Mouse (Mus musculus) large intestine, adult 2 months (tissue): ENCODE data around the gene Lrrc75a. TPM values are rescaled to one million over a fixed set of nuclear protein-coding genes. Genes with fewer than 3 reads are reported as not detected.
"Not testable (repeated sequence)": the region's sequence is repeated elsewhere in the genome, so short reads cannot be mapped to it uniquely, and the experiment has no call there.

Experiments used
- DNase-seq: peaks from one replicate; pipeline ENCODE4 v3.0.0-alpha.2; 2012; ENCODE audit warnings: low read depth, low spot score
- WGBS: fragments of 180-500 bp; shearing (Covaris S2); methylation state at CpG from one replicate; pipeline ENCODE4 v1.1.7; 2018; 5-methylcytosine and 5-hydroxymethylcytosine counted together
- polyA plus RNA-seq: library from polyadenylated mRNA; depleted of rRNA; stranded (reverse); fragments of >200 nt; gene quantifications from 2 replicates; pipeline ENCODE4 v1.2.3, GENCODE M21; 2012; rRNA removed

Gene Lrrc75a
- polyA plus RNA-seq: 72.9 and 87.9 TPM in 2 replicates

- no peak for DNase-seq
- 1% methylated on average over 69 of the region's 86 CpGs for WGBS
Measured at GRCm38 (mm10) chr11:62647661-62648590, at the start of gene Lrrc75a. Gene Lrrc75a, minus strand, starts transcription at chr11:62648523.

DNA sequence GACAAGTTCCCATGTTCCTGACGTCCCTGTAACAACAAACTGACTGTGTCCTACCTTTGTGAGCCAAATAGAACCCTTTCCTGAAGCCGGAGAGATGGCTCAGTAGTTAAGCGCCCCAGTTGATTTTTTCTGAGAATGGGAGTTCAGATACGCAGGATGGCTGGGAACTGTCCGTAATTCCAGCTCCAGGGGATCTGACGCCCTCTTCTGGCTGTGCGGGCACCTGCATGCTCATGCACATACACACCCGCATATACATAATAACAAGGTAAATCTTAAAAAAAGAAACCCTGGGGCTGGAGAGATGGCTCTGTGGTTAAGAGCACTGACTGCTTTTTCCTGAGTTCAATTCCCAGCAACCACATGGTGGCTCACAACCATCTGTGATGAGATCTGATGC, 46.8 kb upstream of the Lrrc75a start:
- no peak for DNase-seq
- 94% methylated on average over 8 of the region's 8 CpGs for WGBS

DNA sequence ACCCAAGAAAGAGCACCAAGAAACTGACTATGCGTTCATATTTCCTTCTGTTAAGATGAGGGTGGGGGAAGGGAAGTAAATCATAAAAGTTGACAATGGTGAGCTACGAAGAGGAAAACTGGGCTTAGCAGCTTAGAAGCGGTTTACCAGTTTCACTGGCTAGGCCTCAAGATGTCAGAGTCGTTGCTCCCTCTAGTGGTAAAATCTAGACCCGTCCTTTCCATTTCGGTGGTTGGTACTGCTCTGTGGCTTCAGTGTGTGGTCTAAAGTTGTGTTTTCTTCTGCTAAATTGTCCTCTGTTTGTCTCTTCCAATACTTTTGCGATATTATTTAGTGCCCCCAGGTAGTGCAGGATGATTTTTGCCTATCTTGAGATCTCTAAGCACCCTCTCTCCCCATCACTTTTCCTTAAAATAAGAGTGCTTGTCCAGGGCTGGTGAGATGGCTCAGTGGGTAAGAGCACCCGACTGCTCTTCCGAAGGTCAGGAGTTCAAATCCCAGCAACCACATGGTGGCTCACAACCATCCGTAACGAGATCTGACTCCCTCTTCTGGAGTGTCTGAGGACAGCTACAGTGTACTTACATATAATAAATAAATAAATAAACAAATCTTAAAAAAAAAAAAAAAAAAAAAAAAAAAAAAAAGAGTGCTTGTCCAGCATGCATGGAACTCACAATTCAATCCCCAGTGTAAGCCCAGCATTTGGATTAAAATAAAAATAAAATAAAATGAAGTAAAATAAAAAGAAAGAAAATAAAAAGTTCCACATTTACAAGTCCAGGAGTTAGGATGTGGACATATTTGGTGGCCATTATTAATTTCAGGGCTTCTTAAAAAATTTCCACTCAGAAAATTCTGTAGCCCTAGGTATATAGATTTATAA, 45.2 kb upstream of the Lrrc75a start:
- 22% methylated on average over 11 of the region's 11 CpGs for WGBS
- DNase-seq: peak; percentile 45

- 56% methylated on average over 3 of the region's 3 CpGs for WGBS
- no peak for DNase-seq
Measured at GRCm38 (mm10) chr11:62691592-62691991, 43.3 kb upstream of the Lrrc75a start.

DNA sequence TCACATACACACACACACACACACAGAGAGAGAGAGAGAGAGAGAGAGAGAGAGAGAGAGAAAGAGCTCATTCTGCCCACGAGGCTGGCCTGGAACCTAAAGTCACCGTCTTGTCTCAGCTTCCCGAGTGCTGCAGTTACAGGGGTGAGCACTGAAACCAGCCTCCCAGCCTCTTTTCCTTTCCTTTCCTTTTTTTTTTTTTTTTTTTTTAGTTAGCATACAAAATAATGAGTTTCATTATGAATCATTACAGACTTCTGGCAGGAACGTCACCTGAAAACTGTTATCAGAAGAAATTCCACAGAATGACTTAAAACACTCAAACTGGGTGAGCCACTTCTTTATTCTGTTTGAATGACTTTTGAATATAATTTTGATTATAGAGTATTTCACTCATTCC, 31.6 kb upstream of the Lrrc75a start:
- 80% methylated on average over 4 of the region's 4 CpGs for WGBS
- no peak for DNase-seq

- WGBS: 64% methylated on average over 7 of the region's 7 CpGs
- DNase-seq: no peak
Measured at GRCm38 (mm10) chr11:62678778-62679354, 30.5 kb upstream of the Lrrc75a start.

DNA sequence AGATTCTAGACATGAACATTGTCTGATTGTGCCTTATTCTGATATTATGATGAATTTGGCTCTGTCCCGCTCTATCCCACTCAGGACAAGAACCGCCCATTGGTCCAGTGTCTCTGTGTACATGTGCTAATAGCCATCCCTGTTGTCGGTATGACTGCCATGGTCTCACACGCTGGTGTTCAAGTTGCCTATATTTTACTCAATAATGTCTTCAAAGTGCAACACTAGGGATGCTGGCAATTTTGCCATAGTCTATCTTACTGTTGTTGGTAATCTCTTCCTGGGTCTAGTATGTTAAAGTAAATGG, 27.9 kb upstream of the Lrrc75a start:
- WGBS: 88% methylated on average over 4 of the region's 4 CpGs
- DNase-seq: no peak

GRCm38 (mm10) chr11:62675480-62676289, 27.4 kb upstream of the Lrrc75a start:
- 20% methylated on average over 17 of the region's 17 CpGs for WGBS
- DNase-seq: peak; percentile 52

GRCm38 (mm10) chr11:62670006-62670405, 21.7 kb upstream of the Lrrc75a start:
- DNase-seq: no peak
- WGBS: 36% methylated on average over 6 of the region's 6 CpGs

GRCm38 (mm10) chr11:62669471-62669870, 21.1 kb upstream of the Lrrc75a start:
- no peak for DNase-seq

GRCm38 (mm10) chr11:62668986-62669385, 20.7 kb upstream of the Lrrc75a start:
- no peak for DNase-seq
- 83% methylated on average over 5 of the region's 5 CpGs for WGBS

More at GRCm38 (mm10) chr11:62669471-62669870, 21.1 kb upstream of the Lrrc75a start:
- WGBS: 46% methylated on average over 12 of the region's 12 CpGs

DNA sequence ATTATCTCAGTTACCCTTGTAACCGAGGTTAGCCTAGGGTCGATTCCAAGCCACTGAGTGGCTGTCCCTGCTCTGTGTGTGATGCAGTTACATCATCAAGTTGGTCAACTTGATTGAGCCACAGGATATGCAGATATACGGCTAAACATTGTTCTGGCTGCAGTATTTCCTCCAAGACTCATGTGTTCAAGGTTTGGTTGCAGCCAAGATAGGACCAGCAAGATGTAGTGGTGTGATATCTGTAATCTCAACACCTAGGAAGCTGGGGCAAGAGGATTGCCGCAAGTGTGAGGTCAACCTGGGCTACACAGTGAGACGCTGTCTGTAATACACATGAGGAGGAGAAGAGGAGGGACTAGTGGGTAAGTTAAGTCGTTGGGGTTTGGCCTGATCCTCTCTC, 15.9 kb upstream of the Lrrc75a start:
- WGBS: 84% methylated on average over 6 of the region's 6 CpGs

GRCm38 (mm10) chr11:62660885-62661284, 12.6 kb upstream of the Lrrc75a start:
- 54% methylated on average over 4 of the region's 4 CpGs for WGBS
- DNase-seq: no peak

More for the DNA sequence above, 15.9 kb upstream of the Lrrc75a start:
- no peak for DNase-seq

- WGBS: 93% methylated on average over 3 of the region's 3 CpGs
- no peak for DNase-seq
Measured at GRCm38 (mm10) chr11:62652080-62652479, 3.8 kb upstream of the Lrrc75a start.

DNA sequence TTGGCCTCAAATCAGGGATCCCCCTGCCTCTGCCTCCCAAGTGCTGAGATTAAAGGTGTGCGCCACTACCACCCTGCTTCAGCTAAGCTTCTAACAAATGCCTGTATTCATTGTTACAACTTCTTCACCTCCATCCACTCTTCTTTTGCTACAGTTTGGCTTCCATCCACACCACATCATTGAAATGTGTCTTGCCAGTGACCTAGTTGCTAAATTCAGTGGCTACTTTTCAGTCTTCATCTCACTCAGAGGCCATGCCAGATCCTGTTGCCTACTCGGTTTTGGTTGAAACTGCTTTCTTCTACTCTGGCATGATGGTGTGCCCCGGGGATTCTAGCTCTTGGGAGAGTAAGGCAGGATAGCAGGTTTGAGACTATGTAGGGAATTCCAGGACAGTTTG, 3.2 kb upstream of the Lrrc75a start:
- 86% methylated on average over 3 of the region's 3 CpGs for WGBS
- DNase-seq: no peak

DNA sequence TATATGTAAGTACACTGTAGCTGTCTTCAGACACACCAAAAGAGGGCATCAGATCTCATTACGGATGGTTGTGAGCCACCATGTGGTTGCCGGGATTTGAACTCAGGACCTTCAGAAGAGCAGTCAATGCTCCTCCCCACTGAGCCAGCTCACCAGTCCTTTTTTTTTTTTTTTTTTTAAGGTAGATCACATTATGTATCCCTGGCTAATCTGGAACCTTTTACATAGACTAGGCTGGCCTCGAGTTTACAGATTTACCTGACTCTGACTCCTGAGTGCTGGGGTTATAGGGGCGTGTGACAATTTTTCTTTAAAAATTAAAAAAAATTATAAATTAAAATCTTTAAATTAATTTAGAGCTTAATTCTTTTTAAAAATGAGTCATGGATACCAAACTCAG, 1.5 kb upstream of the Lrrc75a start:
- DNase-seq: not testable (repeated sequence)
- 72% methylated on average over 4 of the region's 4 CpGs for WGBS

GRCm38 (mm10) chr11:62648591-62649391, 468 bp upstream of the Lrrc75a start, which contains the start of gene Mmgt2:
Gene Mmgt2, plus strand, starts transcription at chr11:62648664.
- under 1% methylated on average over 51 of the region's 53 CpGs for WGBS
- peak; percentile 87 for DNase-seq

DNA sequence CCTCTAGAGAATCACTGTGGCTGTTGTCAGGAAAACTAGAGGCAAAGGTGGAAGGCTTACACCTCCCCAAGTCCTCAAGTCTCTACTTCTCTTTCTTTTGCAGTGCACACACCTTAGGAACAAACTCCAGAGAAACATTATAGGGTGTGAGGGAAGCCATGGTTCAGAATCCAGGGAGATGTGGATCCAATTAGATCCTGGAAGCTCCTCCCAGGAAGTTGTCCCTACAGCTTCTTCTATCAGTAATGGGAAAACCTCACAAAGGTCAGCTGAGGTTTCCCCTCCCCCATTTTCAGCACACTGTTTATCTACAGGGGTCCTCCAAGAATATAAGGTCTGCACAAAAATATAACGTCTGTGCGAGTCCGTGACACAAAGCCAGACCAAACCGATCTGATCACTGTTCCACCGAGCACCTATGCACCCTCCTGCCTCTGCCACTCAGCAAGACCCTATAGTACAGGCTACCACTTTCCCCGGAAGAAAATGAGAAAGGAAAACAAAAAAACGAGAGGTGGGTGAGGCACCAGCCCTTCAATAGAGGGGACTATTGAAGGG, 1.3 kb downstream of the Lrrc75a start:
- WGBS: 30% methylated on average over 7 of the region's 7 CpGs
- DNase-seq: no peak
